21 mouse cellular contexts compared by ENCODE assay signal in the genomic region with DNA sequence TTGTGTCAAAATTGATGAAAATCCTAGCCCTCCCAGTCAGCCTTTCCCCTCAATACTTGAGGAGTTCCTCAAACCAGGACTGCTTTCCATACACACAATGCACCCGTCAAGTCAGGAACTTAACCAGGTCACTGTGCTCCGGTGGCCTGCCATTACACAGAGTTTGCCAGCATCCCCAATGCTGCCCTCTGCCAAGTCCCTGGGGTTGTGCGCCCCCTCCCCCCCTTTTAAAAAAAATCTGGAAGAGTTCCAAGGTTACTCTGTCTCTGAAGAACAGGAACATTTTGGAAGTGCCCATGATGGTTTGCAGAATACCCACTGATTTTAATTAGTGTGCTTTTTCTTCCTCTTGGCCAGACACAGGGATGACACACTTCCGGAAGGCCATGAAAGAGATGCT. TPM values are rescaled to one million over a fixed set of nuclear protein-coding genes. Genes with fewer than 3 reads are reported as not detected.
A peak's percentile ranks its signal among the peaks of the same experiment; 100 is the strongest.
DNase-seq lines count a peak whose midpoint lies in the region; ATAC-seq and TF ChIP-seq lines count a peak whose summit lies in the region.
"Had no signal": no experiment of that assay in that cellular context is flagged by ENCODE, and none has a peak within 500 bp of the region (broad histone marks: within the 10 kb centered on the region; RNA-seq: fewer than 3 reads in every experiment).

No protein-coding gene starts in this region.

- no peak for TF ChIP-seq EP300 in CH12.LX (IDR thresholded peaks at IDR 0.05; ENCODE audit: low read length)

- H3K9me3 ChIP-seq in forebrain, postnatal 0 days (ENCODE audit: low read length): no peaks in the 10 kb centered on the region
- no peaks in the 10 kb centered on the region for H3K9me3 ChIP-seq in forebrain, embryonic 12.5 days
- no peaks in the 10 kb centered on the region for H3K9me3 ChIP-seq in liver, embryonic 12.5 days (replicated peaks)
- no peaks in the 10 kb centered on the region for H3K9me3 ChIP-seq in CH12.LX (replicated peaks; ENCODE audit: low read length)
- H3K9me3 ChIP-seq: heart, embryonic 13.5 days; limb, embryonic 15.5 days had no signal

- no peak for TF ChIP-seq POLR2A in liver, adult 2 months (IDR thresholded peaks at IDR 0.05; ENCODE audit: extremely low read depth, insufficient read depth, low read length)
- TF ChIP-seq POLR2A in CH12.LX (IDR thresholded peaks at IDR 0.05; ENCODE audit: low read depth, low read length): no peak

- no peaks in the 10 kb centered on the region; the same call in 1 of the 2 replicates for H3K79me2 ChIP-seq in liver, adult 2 months (ENCODE audit: control insufficient read depth, insufficient read depth, low read length)
- H3K79me2 ChIP-seq in CH12.LX (replicated peaks; ENCODE audit: control insufficient read depth, extremely low read depth, insufficient read depth, poor library complexity, severe bottlenecking): no peaks in the 10 kb centered on the region

- H3K9ac ChIP-seq in forebrain, postnatal 0 days: no peak overlapping the region
- no peak overlapping the region for H3K9ac ChIP-seq in forebrain, embryonic 12.5 days
- no peak overlapping the region for H3K9ac ChIP-seq in liver, adult 2 months (ENCODE audit: low read depth, low read length)
- H3K9ac ChIP-seq in liver, embryonic 12.5 days: no peak overlapping the region
- H3K9ac ChIP-seq in CH12.LX (ENCODE audit: insufficient read depth, low read depth): no peak overlapping the region
- H3K9ac ChIP-seq: heart, embryonic 13.5 days; limb, embryonic 15.5 days; lung, embryonic 14.5 days had no signal

- no peak for TF ChIP-seq CTCF in forebrain, postnatal 0 days (IDR thresholded peaks at IDR 0.05; ENCODE audit: low read depth)
- TF ChIP-seq CTCF in liver, adult 2 months (IDR thresholded peaks at IDR 0.05; ENCODE audit: low read depth, low read length): no peak
- TF ChIP-seq CTCF in CH12.LX (conservative IDR thresholded peaks at IDR 0.05 in 1 of 2, IDR thresholded peaks at IDR 0.05 in 1 of 2; ENCODE audit: low read depth in 2 of 2, low read length in 2 of 2): no peak

- H3K4me2 ChIP-seq in forebrain, postnatal 0 days (ENCODE audit: low read depth): no peak overlapping the region
- H3K4me2 ChIP-seq in forebrain, embryonic 12.5 days: no peak overlapping the region
- H3K4me2 ChIP-seq in liver, embryonic 12.5 days: no peak overlapping the region
- no peak overlapping the region for H3K4me2 ChIP-seq in CH12.LX (ENCODE audit: insufficient read depth, low read depth, poor library complexity, severe bottlenecking)
- H3K4me2 ChIP-seq: heart, embryonic 13.5 days; limb, embryonic 15.5 days; lung, embryonic 14.5 days; midbrain, embryonic 11.5 days had no signal

- DNase-seq in forebrain, postnatal 0 days: peak; percentile 56
- peak; percentile 57 for DNase-seq in liver, adult 2 months (ENCODE audit: extremely low read depth, low read depth, low spot score)
- no peak for DNase-seq in CH12.LX (ENCODE audit: extremely low read depth)
- peak; percentile 78 for DNase-seq in Muller cell, postnatal 12 days (ENCODE audit: inconsistent ontology term)
- no peak for DNase-seq in natural killer cell, adult 2 months (ENCODE audit: low spot score in 2 of 2)
- DNase-seq: cerebellum, adult 18-20 months; heart, postnatal 36 days; lung, embryonic 14.5 days; thymus, adult 18-20 months had no signal

- no peak for TF ChIP-seq RAD21 in CH12.LX (IDR thresholded peaks at IDR 0.05; ENCODE audit: low read depth, low read length)

- ATAC-seq in forebrain, postnatal 0 days: no peak
- no peak for ATAC-seq in forebrain, embryonic 12.5 days (ENCODE audit: low FRiP score)
- no peak for ATAC-seq in liver, embryonic 12.5 days

- no peaks in the 10 kb centered on the region; the same call in 1 of the 2 replicates for H3K27me3 ChIP-seq in forebrain, postnatal 0 days (ENCODE audit: insufficient read depth, low read length)
- peaks cover 32% of the 10 kb centered on the region for H3K27me3 ChIP-seq in forebrain, embryonic 12.5 days
- H3K27me3 ChIP-seq in liver, adult 2 months (ENCODE audit: control insufficient read depth, insufficient read depth, low read length): no peaks in the 10 kb centered on the region
- peaks cover 52% of the 10 kb centered on the region for H3K27me3 ChIP-seq in liver, embryonic 12.5 days (replicated peaks)
- H3K27me3 ChIP-seq in CH12.LX (replicated peaks): peaks cover 33% of the 10 kb centered on the region

- H3K27ac ChIP-seq in forebrain, postnatal 0 days (ENCODE audit: low read depth, low read length): 0 out of 2 replicates have a peak overlapping the region, but pooled peaks have one; percentile 2
- H3K27ac ChIP-seq in forebrain, embryonic 12.5 days: no peak overlapping the region
- H3K27ac ChIP-seq in liver, adult 2 months (replicated peaks; ENCODE audit: insufficient read depth, low read depth, low read length): no peak overlapping the region
- H3K27ac ChIP-seq in liver, embryonic 12.5 days: no peak overlapping the region
- no peak overlapping the region for H3K27ac ChIP-seq in CH12.LX (ENCODE audit: insufficient read depth, low read depth)
- H3K27ac ChIP-seq: heart, embryonic 13.5 days; limb, embryonic 15.5 days; macrophage had no signal

- no peak overlapping the region for H3K4me3 ChIP-seq in forebrain, postnatal 0 days (ENCODE audit: low read depth, low read length)
- H3K4me3 ChIP-seq in forebrain, embryonic 12.5 days (replicated peaks): no peak overlapping the region
- no peak overlapping the region for H3K4me3 ChIP-seq in liver, adult 2 months (ENCODE audit: insufficient read depth, low read depth, low read length)
- H3K4me3 ChIP-seq in liver, embryonic 12.5 days: no peak overlapping the region
- H3K4me3 ChIP-seq in CH12.LX (replicated peaks in 1 of 3; ENCODE audit: low read depth in 2 of 3, low read length in 2 of 3, poor library complexity in 1 of 3): no peak overlapping the region
- H3K4me3 ChIP-seq: heart, embryonic 13.5 days; limb, embryonic 15.5 days had no signal

- no peaks in the 10 kb centered on the region for H3K36me3 ChIP-seq in forebrain, postnatal 0 days (ENCODE audit: insufficient read depth)
- no peaks in the 10 kb centered on the region for H3K36me3 ChIP-seq in forebrain, embryonic 12.5 days (replicated peaks)
- H3K36me3 ChIP-seq in liver, adult 2 months (ENCODE audit: control insufficient read depth, insufficient read depth, low read length): no peaks in the 10 kb centered on the region
- H3K36me3 ChIP-seq in liver, embryonic 12.5 days: no peaks in the 10 kb centered on the region
- no peaks in the 10 kb centered on the region for H3K36me3 ChIP-seq in CH12.LX (replicated peaks in 1 of 2; ENCODE audit: control insufficient read depth in 1 of 2, insufficient read depth in 1 of 2, low read length in 1 of 2)
- H3K36me3 ChIP-seq: heart, embryonic 13.5 days; limb, embryonic 15.5 days had no signal

- in situ Hi-C loops in CH12.LX (cut with MboI; ENCODE audit: low pct_ligation_motif_present, low pct_unique_long_range_greater_than_20kb, low sequenced_read_pairs): loop anchor here (25.0 kb wide), 1 partner anchor 277 kb away; no protein-coding TSS in a partner anchor

- dilution Hi-C loops in CH12.LX (cut with MboI; ENCODE audit: extremely low pct_ligation_motif_present, extremely low pct_unique_long_range_greater_than_20kb, low sequenced_read_pairs): no loop called here

- H3K4me1 ChIP-seq in forebrain, postnatal 0 days (ENCODE audit: insufficient read depth): peaks cover 4% of the 10 kb centered on the region
- H3K4me1 ChIP-seq in forebrain, embryonic 12.5 days: peaks cover 26% of the 10 kb centered on the region
- H3K4me1 ChIP-seq in liver, adult 2 months (ENCODE audit: control insufficient read depth, insufficient read depth, low read length): peaks cover 18% of the 10 kb centered on the region
- peaks cover 17% of the 10 kb centered on the region for H3K4me1 ChIP-seq in liver, embryonic 12.5 days
- H3K4me1 ChIP-seq in CH12.LX (ENCODE audit: control insufficient read depth in 1 of 2, insufficient read depth in 2 of 2): peaks cover 4 to 12% of the 10 kb centered on the region in 2 experiments

- 27% methylated on average over 4 of the region's 4 CpGs for WGBS in forebrain, postnatal 0 days
- WGBS in forebrain, embryonic 12.5 days: 66% methylated on average over 4 of the region's 4 CpGs
- WGBS in liver, adult 2 months: 32% methylated on average over 4 of the region's 4 CpGs
- 72% methylated on average over 4 of the region's 4 CpGs for WGBS in liver, embryonic 12.5 days (ENCODE audit: insufficient replicate concordance)

TF ChIP-seq in CH12.LX, 34 proteins besides CTCF, POLR2A, EP300 and RAD21 (continues in another document):
- no peak for TF ChIP-seq RCOR1 (conservative IDR thresholded peaks at IDR 0.05; ENCODE audit: low read depth, low read length)

RNA-seq across cellular contexts. Expression of a gene that starts 2.6 kb away (rescaled TPM):
- 18.6 and 20.2 TPM in 2 replicates for total RNA-seq in forebrain, postnatal 0 days (2014; rRNA removed)
- 16.3 and 22.3 TPM in 2 replicates for polyA plus RNA-seq in forebrain, postnatal 0 days (2015; fragmentation: Nextera tagmentation; extraction: Ambion mirVana)
- 2.6 and 2.7 TPM in 2 replicates for polyA plus RNA-seq in forebrain, embryonic 12.5 days (2016; fragmentation: Nextera tagmentation; extraction: Ambion mirVana)
- total RNA-seq in liver, adult 2 months (2014; rRNA removed): 236 and 490 TPM in 2 replicates
- polyA plus RNA-seq in liver, adult 2 months (2012; rRNA removed): 782 and 968 TPM in 2 replicates
- polyA plus RNA-seq in liver, embryonic 12.5 days (2016; fragmentation: Nextera tagmentation; extraction: Ambion mirVana): 6.3 TPM in 2 replicates
- 1.4 and 1.5 TPM in 2 replicates for total RNA-seq in CH12.LX (2012; rRNA removed)
- total RNA-seq in CH12.LX (2014; rRNA removed): 1.2 and 1.3 TPM in 2 replicates
- polyA plus RNA-seq in CH12.LX (2012; ENCODE audit: insufficient read length, low read depth): 1.9 and 3.0 TPM in 2 replicates
- polyA plus RNA-seq: macrophage had no signal

RNA-seq across cellular contexts. Expression of a gene that starts 19.0 kb away (rescaled TPM):
- 86.4 and 102 TPM in 2 replicates for total RNA-seq in forebrain, postnatal 0 days (2014; rRNA removed)
- polyA plus RNA-seq in forebrain, postnatal 0 days (2015; fragmentation: Nextera tagmentation; extraction: Ambion mirVana): 264 and 273 TPM in 2 replicates
- polyA plus RNA-seq in forebrain, embryonic 12.5 days (2016; fragmentation: Nextera tagmentation; extraction: Ambion mirVana): 379 and 385 TPM in 2 replicates
- total RNA-seq in liver, adult 2 months (2014; rRNA removed): 53.5 and 57.1 TPM in 2 replicates
- 40.4 and 42.7 TPM in 2 replicates for polyA plus RNA-seq in liver, adult 2 months (2012; rRNA removed)
- polyA plus RNA-seq in liver, embryonic 12.5 days (2016; fragmentation: Nextera tagmentation; extraction: Ambion mirVana): 258 and 270 TPM in 2 replicates
- total RNA-seq in CH12.LX (2012; rRNA removed) (141 and 183 TPM in 2 replicates), CH12.LX (2014; rRNA removed) (269 and 286 TPM in 2 replicates)
- polyA plus RNA-seq in CH12.LX (2012; ENCODE audit: insufficient read length, low read depth): 316 and 391 TPM in 2 replicates

RNA-seq across cellular contexts. Expression of a gene that starts 38.0 kb away (rescaled TPM):
- total RNA-seq in forebrain, postnatal 0 days (2014; rRNA removed): not detected in 2 replicates
- polyA plus RNA-seq in forebrain, postnatal 0 days (2015; fragmentation: Nextera tagmentation; extraction: Ambion mirVana): 0.28 TPM in 1 of 2 replicates, not detected in the other
- polyA plus RNA-seq in forebrain, embryonic 12.5 days (2016; fragmentation: Nextera tagmentation; extraction: Ambion mirVana): not detected in 2 replicates
- total RNA-seq in liver, adult 2 months (2014; rRNA removed): not detected in 2 replicates
- polyA plus RNA-seq in liver, adult 2 months (2012; rRNA removed): not detected in 2 replicates
- 0.16 TPM in 1 of 2 replicates, not detected in the other for polyA plus RNA-seq in liver, embryonic 12.5 days (2016; fragmentation: Nextera tagmentation; extraction: Ambion mirVana)
- total RNA-seq in CH12.LX (2012; rRNA removed) (0.17 and 0.51 TPM in 2 replicates), CH12.LX (2014; rRNA removed) (not detected in 2 replicates)
- not detected in 2 replicates for polyA plus RNA-seq in CH12.LX (2012; ENCODE audit: insufficient read length, low read depth)
- total RNA-seq: adrenal gland, adult 18-20 months; gastrocnemius, adult 18-20 months; heart, postnatal 36 days had no signal
- polyA plus RNA-seq: C2C12; gonadal fat pad, adult 2 months; heart, embryonic 13.5 days; lung, embryonic 14.5 days; macrophage; midbrain, embryonic 11.5 days; stomach, embryonic 14.5 days; urinary bladder, adult 2 months had no signal

Comparison
In these comparisons a context has a peak if more than half of its experiments do, and no peak if none do; other contexts are left out.
1. RNA of a gene that starts 2.6 kb away (polyA plus RNA-seq): 782 to 968 TPM in liver, adult 2 months; 16.3 to 22.3 TPM in forebrain, postnatal 0 days, 6.3 TPM in liver, embryonic 12.5 days, 2.6 to 2.7 TPM in forebrain, embryonic 12.5 days and 1.9 to 3.0 TPM in CH12.LX; every median in the first group is over 10 times any median in the second.
2. DNase-seq: peak in forebrain, postnatal 0 days (single experiment), liver, adult 2 months (single experiment) and Muller cell, postnatal 12 days (single experiment); none in CH12.LX (single experiment) and natural killer cell, adult 2 months (0 of 2).